Mouse (Mus musculus) left cerebral cortex, postnatal 10 days (tissue): ENCODE data around the gene Mfap3. TPM values are rescaled to one million over a fixed set of nuclear protein-coding genes. Genes with fewer than 3 reads are reported as not detected.
"Not testable (repeated sequence)": the region's sequence is repeated elsewhere in the genome, so short reads cannot be mapped to it uniquely, and the experiment has no call there.

Experiments used
- DNase-seq, 2 experiments: peaks; one replicate each; pipeline ENCODE4 v3.0.0; 2021 to 2022; ENCODE audit warnings: low spot score in 2 of 2, mixed read lengths in 1 of 2; ENCODE audit errors: extremely low spot score in 1 of 2
- intact Hi-C: fragments of 180-260 bp; cut with DNase I; formaldehyde crosslinking; loops from one replicate; pipeline ENCODE4 v1.15.1; 2025
- total RNA-seq, 2 experiments: library from RNA; stranded (reverse); gene quantifications; 2 replicates each; pipeline ENCODE4 v1.2.3; 2021

The Mfap3 gene
- total RNA-seq, 2 experiments from 2014 or later = 35.0 to 35.3 TPM

- DNase-seq = no peak
- intact Hi-C loops = no loop called here
Observed at GRCm38 (mm10) chr11:57524597-57524996, 6.1 kb downstream of the Mfap3 start.

GRCm38 (mm10) chr11:57525900-57526299 is 7.4 kb downstream of the Mfap3 start:
- DNase-seq = no peak
- intact Hi-C loops = no loop called here

DNA sequence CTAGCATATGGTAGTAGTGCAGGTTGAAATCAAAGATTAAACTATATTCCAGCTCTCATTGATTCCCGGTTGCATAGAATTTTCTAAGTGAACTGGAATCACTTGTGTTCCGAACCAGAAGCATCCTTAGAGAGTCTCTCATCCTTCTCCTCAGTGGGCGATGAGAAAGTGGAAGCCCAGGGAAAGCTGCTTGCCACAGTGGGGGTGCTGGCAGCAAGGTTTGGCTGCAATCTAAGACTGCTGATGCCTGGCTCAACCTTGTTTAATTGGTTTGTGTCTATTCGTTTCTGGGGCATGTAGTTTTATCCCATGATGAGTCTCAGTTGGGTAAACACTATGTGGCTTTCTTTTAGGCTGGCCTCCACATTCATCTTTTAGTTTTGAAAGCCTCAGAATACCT is 9.0 kb downstream of the Mfap3 start:
- intact Hi-C loops = no loop called here
- no peak for DNase-seq

DNA sequence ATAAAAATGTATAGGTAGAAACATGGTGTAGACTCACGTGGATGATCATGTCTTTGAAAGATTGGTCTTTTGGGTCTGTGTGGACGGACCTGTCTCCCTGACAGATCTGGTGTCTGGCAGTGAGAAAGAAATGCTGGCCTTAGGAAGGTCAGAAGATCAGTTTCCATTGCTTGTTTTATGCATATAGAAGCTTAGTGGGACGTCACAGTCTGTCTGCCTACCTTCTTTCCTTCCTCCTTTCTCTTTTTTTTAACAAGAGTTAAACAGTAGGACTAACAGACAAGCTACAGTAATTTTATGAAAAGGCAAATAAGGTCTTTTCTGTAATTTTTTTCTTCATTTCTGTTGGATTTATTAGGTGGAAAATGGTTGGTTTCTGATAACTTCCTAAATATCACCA is 10.6 kb downstream of the Mfap3 start:
- intact Hi-C loops = no loop called here
- no peak for DNase-seq

GRCm38 (mm10) chr11:57531300-57531950 is 13.0 kb downstream of the Mfap3 start:
- no peak for DNase-seq

DNA sequence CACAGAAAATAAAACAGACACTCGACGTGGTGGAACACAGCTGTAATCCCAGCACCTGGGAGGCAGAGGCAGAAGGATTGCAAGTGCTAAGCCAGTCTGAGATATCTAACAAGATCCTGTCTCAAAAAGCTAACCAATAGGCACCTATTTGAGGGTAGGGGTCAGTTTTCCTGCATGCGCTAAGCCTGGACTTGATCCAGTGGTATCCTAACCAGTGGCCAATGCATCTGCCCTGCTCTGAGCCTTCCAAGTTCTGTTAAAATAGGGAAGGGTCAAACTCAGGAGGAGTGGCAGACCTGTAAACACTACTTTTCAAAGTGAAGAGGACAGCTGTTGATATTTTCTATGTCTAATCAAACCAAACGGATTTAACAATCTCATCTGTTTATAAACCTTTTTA is 13.8 kb downstream of the Mfap3 start:
- intact Hi-C loops = no loop called here
- no peak for DNase-seq

More at GRCm38 (mm10) chr11:57531300-57531950, 13.0 kb downstream of the Mfap3 start:
- intact Hi-C loops = no loop called here

- DNase-seq = no peak
- intact Hi-C loops = no loop called here
Observed at GRCm38 (mm10) chr11:57535912-57536311, 17.4 kb downstream of the Mfap3 start.

GRCm38 (mm10) chr11:57539841-57540418 is 21.5 kb downstream of the Mfap3 start:
- no peak for DNase-seq
- intact Hi-C loops = no loop called here

- intact Hi-C loops = no loop called here
- DNase-seq = no peak
Observed at GRCm38 (mm10) chr11:57540681-57541080, 22.2 kb downstream of the Mfap3 start.

DNA sequence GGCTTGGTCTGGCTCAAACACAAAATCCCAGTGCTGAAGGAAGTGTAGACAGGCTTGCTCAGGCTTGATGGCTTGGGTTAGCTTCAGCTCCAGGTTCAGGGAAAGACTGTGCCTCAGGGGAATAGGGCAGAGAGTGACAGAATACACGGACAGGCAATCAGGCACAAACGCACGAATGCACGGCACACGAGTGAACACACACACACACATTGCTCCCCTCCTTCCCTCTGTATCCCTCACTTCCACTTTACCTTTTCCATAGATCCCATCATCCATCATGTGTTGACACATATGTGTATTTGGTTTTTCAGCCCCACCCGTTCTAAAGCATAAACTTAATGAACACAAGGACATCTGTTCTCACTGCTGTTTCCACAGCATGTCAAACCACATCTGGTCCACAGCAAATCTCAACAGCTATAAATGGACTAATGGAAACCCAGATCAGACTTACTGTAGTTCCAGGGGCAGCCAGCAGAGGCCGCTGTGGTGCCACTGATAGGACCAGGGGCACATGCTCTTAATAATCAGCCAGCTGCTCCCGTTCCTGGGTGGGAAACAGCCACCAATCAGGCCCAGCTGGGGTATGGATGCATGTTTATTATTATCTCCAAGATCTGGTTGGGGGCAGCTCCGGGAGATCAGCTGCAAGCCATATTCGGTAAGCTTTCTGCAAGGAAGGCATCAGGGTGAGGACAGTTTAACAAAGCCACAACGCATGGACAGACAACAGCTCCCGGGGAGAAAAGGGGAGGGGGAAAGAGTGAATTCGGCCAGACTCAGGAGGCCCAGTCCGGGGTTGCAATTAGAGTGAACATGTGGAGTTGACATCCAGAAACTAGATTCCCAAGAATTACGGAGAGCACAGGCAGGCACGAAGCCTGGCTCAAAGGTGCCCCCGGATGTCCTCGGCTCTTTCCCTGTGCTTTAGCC is 30.4 kb downstream of the Mfap3 start:
- intact Hi-C loops = loop anchor here (2.0 to 5.0 kb wide), 2 partner anchors 98 to 230 kb away; partner anchors contain the start of gene Galnt10
- DNase-seq = peak; percentile 65 to 82

DNA sequence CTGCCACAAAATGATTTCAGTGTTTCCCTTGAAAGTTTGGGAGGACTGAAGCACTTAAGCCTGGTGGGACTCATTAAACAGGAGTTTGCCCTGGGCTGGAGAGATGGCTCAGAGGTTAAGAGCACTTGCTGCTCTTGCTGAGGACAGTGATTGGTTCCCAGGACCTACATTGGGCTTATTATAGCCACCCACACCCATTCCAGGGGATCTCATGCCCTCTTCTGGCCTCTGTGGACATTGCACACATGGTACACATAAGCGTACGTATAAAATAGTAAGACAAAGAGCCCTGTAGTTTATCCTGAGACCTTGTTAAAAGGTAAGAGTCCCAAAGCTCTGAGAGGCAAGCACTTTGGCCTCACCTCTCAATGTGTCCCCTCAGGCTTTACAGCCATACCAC is 31.8 kb downstream of the Mfap3 start:
- intact Hi-C loops = no loop called here
- no peak for DNase-seq

DNA sequence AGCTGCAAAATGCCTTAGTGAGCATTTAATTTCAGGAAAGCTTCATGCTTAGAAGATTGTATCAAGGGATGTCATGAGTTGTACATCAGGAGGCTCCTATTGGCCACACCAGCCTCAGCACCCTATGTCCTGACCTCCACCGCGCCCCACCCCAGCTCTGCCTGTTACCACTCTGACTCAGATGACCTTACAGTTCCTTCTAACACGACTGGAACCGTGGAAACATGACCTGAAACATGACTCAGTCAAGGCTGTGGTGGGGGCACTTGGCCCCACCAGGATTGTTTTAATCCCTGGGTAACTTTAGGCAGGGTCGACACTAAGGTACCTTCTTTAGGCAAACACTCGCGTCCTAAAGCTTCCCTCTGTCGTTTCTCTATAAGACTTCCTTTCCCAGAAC is 32.6 kb downstream of the Mfap3 start:
- DNase-seq = no peak
- intact Hi-C loops = no loop called here

DNA sequence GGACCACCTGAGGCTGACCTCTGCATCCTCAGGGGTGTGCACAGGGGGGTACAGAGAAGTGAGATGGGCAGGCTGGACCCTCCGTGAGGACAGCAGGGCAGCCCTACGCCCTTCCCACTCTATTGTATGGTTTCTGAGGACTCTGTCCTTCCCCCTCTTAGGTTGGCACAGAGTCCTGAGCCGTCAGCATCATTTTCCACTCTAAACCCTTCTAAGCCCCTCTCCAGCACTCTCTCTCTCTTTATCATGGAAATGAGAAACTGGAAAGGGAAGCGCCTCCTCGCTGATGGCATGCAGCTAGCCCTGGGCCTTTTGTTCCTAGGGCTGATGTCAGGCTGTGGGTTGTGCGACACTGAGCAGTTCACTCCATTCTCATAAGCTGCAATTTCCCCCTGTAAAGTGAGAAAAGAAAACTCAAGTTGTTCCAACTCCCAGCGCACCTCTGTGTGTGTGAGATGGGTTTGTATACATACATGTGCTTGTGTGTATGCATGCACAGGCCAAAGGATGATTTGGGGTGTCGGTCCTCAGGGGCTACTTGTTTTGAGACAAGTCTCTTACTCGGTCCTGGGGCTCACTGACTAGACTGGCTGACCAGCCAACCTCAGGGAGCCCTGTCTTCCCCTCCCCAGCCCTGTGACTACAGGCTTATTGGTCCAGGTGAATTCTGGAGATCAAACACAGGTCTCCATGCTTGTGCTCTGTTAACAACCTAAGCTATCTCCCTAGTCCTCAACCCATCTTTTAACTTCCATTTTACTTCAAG is 34.7 kb downstream of the Mfap3 start:
- intact Hi-C loops = no loop called here
- DNase-seq = no peak

DNA sequence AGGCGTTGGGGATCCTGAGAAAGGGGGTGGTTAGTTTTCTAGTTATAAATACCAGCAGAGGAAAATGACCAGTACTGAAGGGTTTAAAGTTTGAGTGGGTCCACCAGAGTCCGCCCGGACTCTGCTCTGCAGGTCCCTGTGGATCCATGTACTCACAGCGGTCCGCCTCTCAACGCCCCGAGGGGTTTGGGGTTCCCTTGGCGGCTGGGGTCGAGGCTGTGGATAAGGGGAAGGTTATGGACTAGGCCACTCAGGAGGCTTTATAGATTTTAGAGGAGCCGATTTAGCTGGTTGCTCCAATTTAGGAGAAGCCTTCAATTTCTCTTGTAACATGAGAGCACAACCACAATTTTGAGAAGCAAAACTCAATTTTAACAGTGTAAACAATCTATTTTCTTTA is 39.5 kb downstream of the Mfap3 start:
- peak in 1 of 2 experiments; percentile 33 for DNase-seq
- intact Hi-C loops = not testable (repeated sequence)

DNA sequence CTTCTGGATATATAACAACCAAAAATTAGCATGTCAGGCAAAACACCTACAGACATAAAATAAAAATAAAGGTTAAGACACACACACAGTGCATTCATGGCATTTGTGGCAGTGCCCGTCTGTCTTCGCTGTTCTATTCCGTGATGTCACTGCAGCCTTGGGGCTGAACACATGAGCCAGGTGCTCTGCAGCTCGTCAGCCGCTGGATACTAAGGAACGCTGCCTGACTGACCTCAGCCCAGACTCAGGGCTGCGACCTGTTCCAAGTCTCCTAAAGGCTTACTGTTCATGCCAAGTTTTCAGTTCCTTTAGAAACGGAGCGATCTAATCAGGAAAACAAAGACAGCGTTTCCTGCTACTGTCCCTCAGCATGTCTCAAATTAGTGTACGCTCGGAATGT is 46.1 kb downstream of the Mfap3 start:
- intact Hi-C loops = no loop called here

GRCm38 (mm10) chr11:57566091-57567035 is 47.9 kb downstream of the Mfap3 start:
- intact Hi-C loops = no loop called here
- peak in 1 of 2 experiments; percentile 26 for DNase-seq

More for the DNA sequence above, 46.1 kb downstream of the Mfap3 start:
- DNase-seq = no peak

DNA sequence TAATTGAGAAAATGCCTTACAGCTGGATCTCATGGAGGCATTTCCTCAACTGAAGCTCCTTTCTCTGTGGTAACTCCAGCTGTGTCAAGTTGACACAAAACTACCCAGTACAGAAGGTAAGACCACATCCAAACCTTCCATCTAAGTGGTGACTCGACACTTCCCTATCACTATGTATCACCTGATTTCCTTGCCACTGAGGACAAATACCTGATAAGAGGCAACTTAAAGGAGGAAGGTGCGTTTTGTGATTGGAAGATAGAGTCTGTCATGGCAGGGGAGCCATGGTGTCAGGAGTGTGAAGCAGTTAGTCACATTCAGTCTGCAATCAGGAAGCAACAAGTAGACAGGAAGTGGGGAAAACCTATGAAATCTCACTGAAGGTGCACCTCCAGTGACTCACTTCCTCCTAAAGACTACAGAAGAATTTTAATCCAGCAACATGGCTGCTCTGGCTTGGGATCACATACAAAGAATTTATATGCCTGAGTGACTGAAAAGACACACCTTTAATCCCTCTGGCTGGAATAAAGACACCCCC is 50.6 kb downstream of the Mfap3 start:
- DNase-seq = no peak
- intact Hi-C loops = no loop called here

DNA sequence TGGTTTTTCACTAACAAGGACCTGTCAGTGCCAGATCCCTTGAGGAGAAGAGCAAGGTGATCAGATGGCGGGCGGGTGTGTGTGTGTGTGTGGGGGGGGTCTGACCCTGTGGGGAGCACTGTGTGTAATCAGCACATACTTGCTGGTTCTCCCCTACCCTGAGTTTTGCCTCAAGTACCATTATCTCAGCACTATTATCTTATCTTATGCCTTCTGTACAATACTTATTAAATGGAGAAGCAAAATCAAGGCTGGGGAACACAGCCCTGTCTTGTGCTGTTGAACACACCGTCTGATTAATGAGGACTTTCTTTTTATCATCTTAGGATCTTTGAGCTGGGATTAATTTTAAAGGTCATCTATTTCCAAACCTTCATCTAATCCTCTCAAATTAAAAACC is 52.6 kb downstream of the Mfap3 start:
- intact Hi-C loops = no loop called here

More for the DNA sequence above, 52.6 kb downstream of the Mfap3 start:
- no peak for DNase-seq
